Mouse (Mus musculus) cortical plate, adult 2 months (tissue): ENCODE data around the gene Gramd1b. TPM values are rescaled to one million over a fixed set of nuclear protein-coding genes. Genes with fewer than 3 reads are reported as not detected.

ENCODE experiments used
- H3K27ac ChIP-seq: fragments of 200-500 bp; 2 replicates; pipeline ENCODE4 v1.5.1; 2012; ENCODE audit warnings: low read length, control low read depth, inconsistent platforms; ENCODE audit not compliant: insufficient read depth
- H3K4me1 ChIP-seq: fragments of 200-500 bp; 2 replicates; pipeline ENCODE4 v1.6.1; 2011; ENCODE audit warnings: low read length; ENCODE audit not compliant: control insufficient read depth, insufficient read depth
- H3K4me3 ChIP-seq: fragments of 200-500 bp; 2 replicates; pipeline ENCODE4 v1.5.1; 2011; ENCODE audit warnings: mild to moderate bottlenecking, low read length, control low read depth; ENCODE audit not compliant: insufficient read depth
- CTCF ChIP-seq: fragments of 200-500 bp; IDR thresholded peaks from 2 replicates; pipeline ENCODE4 v1.5.1; 2011; ENCODE audit warnings: mild to moderate bottlenecking, control low read depth, low read length; ENCODE audit not compliant: insufficient read depth; ENCODE audit errors: extremely low read depth
- POLR2A ChIP-seq: fragments of 200-500 bp; IDR thresholded peaks from 2 replicates; pipeline ENCODE4 v1.6.1; 2011; ENCODE audit warnings: mild to moderate bottlenecking, low read length, control low read depth; ENCODE audit not compliant: insufficient read depth; ENCODE audit errors: extremely low read depth
- polyA plus RNA-seq: library from polyadenylated mRNA; depleted of rRNA; stranded (reverse); fragments of >200 nt; gene quantifications from 2 replicates; pipeline ENCODE4 v1.2.3, GENCODE M21; 2012

The Gramd1b gene
- polyA plus RNA-seq, 1 experiment = 133 TPM

GRCm38 (mm10) chr9:40376711-40377410, 154.3 kb downstream of the Gramd1b start:
- TF ChIP-seq POLR2A (no peak), CTCF (no peak)
- H3K4me3 ChIP-seq = peak overlapping the region; percentile 82
- H3K4me1 ChIP-seq = peaks cover 6% of the 10 kb centered on the region
- peak overlapping the region; percentile 13; the same call in 1 of the 2 replicates for H3K27ac ChIP-seq

- H3K4me3 ChIP-seq = peak overlapping the region; percentile 82
Observed at GRCm38 (mm10) chr9:40376139-40376541, 155.0 kb downstream of the Gramd1b start.

GRCm38 (mm10) chr9:40375518-40375917, 155.7 kb downstream of the Gramd1b start:
- peak overlapping the region; percentile 89 for H3K27ac ChIP-seq
- TF ChIP-seq CTCF = no peak
- no peak for TF ChIP-seq POLR2A
- peak overlapping the region; percentile 82 for H3K4me3 ChIP-seq
- H3K4me1 ChIP-seq = peaks cover 6% of the 10 kb centered on the region; the same call in 1 of the 2 replicates

More at GRCm38 (mm10) chr9:40376139-40376541, 155.0 kb downstream of the Gramd1b start:
- Histone ChIP-seq H3K4me1 (peaks cover 4% of the 10 kb centered on the region; the same call in 1 of the 2 replicates), H3K27ac (peak overlapping the region; percentile 89)
- TF ChIP-seq CTCF (peak; percentile 24; the same call in 1 of the 2 replicates), POLR2A (peak; percentile 84)

- H3K4me1 ChIP-seq = peaks cover 7% of the 10 kb centered on the region; the same call in 1 of the 2 replicates
- H3K27ac ChIP-seq = peak overlapping the region; percentile 89
- TF ChIP-seq CTCF (no peak), POLR2A (no peak)
- H3K4me3 ChIP-seq = peak overlapping the region; percentile 82
Observed at GRCm38 (mm10) chr9:40374992-40375391, 156.2 kb downstream of the Gramd1b start.

- Histone ChIP-seq H3K4me1 (peaks cover 7% of the 10 kb centered on the region; the same call in 1 of the 2 replicates), H3K27ac (peak overlapping the region; percentile 76), H3K4me3 (peak overlapping the region; percentile 82)
- no peak for TF ChIP-seq POLR2A
- TF ChIP-seq CTCF = no peak
Observed at GRCm38 (mm10) chr9:40374533-40374971, 156.6 kb downstream of the Gramd1b start.

GRCm38 (mm10) chr9:40374052-40374451, 157.1 kb downstream of the Gramd1b start:
- Histone ChIP-seq H3K4me3 (peak overlapping the region; percentile 82), H3K4me1 (peaks cover 9% of the 10 kb centered on the region; the same call in 1 of the 2 replicates), H3K27ac (peak overlapping the region; percentile 10; the same call in 1 of the 2 replicates)
- TF ChIP-seq CTCF = no peak
- no peak for TF ChIP-seq POLR2A

- TF ChIP-seq POLR2A (no peak), CTCF (no peak)
- no peak overlapping the region for H3K4me3 ChIP-seq
- no peak overlapping the region for H3K27ac ChIP-seq
- peaks cover 12% of the 10 kb centered on the region; the same call in 1 of the 2 replicates for H3K4me1 ChIP-seq
Observed at GRCm38 (mm10) chr9:40370151-40370550, 161.0 kb downstream of the Gramd1b start.

GRCm38 (mm10) chr9:40366795-40367194, 164.4 kb downstream of the Gramd1b start:
- TF ChIP-seq POLR2A = no peak
- no peak for TF ChIP-seq CTCF
- Histone ChIP-seq H3K4me1 (peaks cover 14% of the 10 kb centered on the region; the same call in 1 of the 2 replicates), H3K4me3 (no peak overlapping the region), H3K27ac (no peak overlapping the region)

- peak overlapping the region; percentile 51; the same call in 1 of the 2 replicates for H3K27ac ChIP-seq
- H3K4me3 ChIP-seq = no peak overlapping the region
- no peak for TF ChIP-seq POLR2A
- TF ChIP-seq CTCF = no peak
- peaks cover 10% of the 10 kb centered on the region for H3K4me1 ChIP-seq
Observed at GRCm38 (mm10) chr9:40364312-40364711, 166.9 kb downstream of the Gramd1b start.

- TF ChIP-seq POLR2A = no peak
- TF ChIP-seq CTCF = no peak
- H3K4me1 ChIP-seq = peaks cover 14% of the 10 kb centered on the region
Observed at GRCm38 (mm10) chr9:40361970-40362369, 169.2 kb downstream of the Gramd1b start.

More at GRCm38 (mm10) chr9:40361970-40362369, 169.2 kb downstream of the Gramd1b start:
- no peak overlapping the region for H3K4me3 ChIP-seq
- no peak overlapping the region for H3K27ac ChIP-seq
